Mouse (Mus musculus) intestine, embryonic 15.5 days (tissue): ENCODE data around the gene Ctcfl. TPM values are rescaled to one million over a fixed set of nuclear protein-coding genes. Genes with fewer than 3 reads are reported as not detected.

Source experiments
- ATAC-seq: fragments of 200-750 bp; cut with Nextera tagmentation; 2 replicates; pipeline ENCODE4 v1.8.0; 2017; ENCODE audit warnings: moderate TSS enrichment, moderate library complexity
- H3K27ac ChIP-seq: fragments of 300-500 bp; sonication (generic); 2 replicates; pipeline ENCODE4 v1.5.1; 2015; ENCODE audit warnings: mild to moderate bottlenecking, inconsistent platforms
- H3K27me3 ChIP-seq: fragments of 300-500 bp; sonication (generic); replicated peaks from 2 replicates; pipeline ENCODE4 v1.6.1; 2015; ENCODE audit warnings: inconsistent platforms
- H3K36me3 ChIP-seq: fragments of 300-500 bp; sonication (generic); 2 replicates; pipeline ENCODE4 v1.6.1; 2015; ENCODE audit warnings: inconsistent platforms
- H3K4me1 ChIP-seq: fragments of 300-500 bp; sonication (generic); replicated peaks from 2 replicates; pipeline ENCODE4 v1.6.1; 2015; ENCODE audit warnings: inconsistent platforms
- H3K4me2 ChIP-seq: fragments of 300-500 bp; sonication (generic); replicated peaks from 2 replicates; pipeline ENCODE4 v1.6.1; 2015; ENCODE audit warnings: mild to moderate bottlenecking, inconsistent platforms
- H3K4me3 ChIP-seq: fragments of 300-500 bp; sonication (generic); replicated peaks from 2 replicates; pipeline ENCODE4 v1.5.1; 2015; ENCODE audit warnings: inconsistent platforms
- H3K9ac ChIP-seq: fragments of 300-500 bp; sonication (generic); 2 replicates; pipeline ENCODE4 v1.6.1; 2015; ENCODE audit warnings: inconsistent platforms
- H3K9me3 ChIP-seq: fragments of 300-500 bp; sonication (generic); 2 replicates; pipeline ENCODE4 v1.6.1; 2016; ENCODE audit warnings: inconsistent platforms
- WGBS: fragments of 180-500 bp; shearing (Covaris S2); methylation state at CpG from one replicate; pipeline ENCODE4 v1.1.7; 2015; 5-methylcytosine and 5-hydroxymethylcytosine counted together
- polyA plus RNA-seq: library from polyadenylated mRNA; unstranded; fragments of >200 nt; fragmentation: Nextera tagmentation; extraction: Ambion mirVana; gene quantifications from 2 replicates; pipeline ENCODE4 v1.2.1, GENCODE M21; 2015

Gene Ctcfl
- polyA plus RNA-seq, 1 experiment from 2014 or later: 0.36 TPM

- H3K27me3 ChIP-seq: no peaks in the 10 kb centered on the region
- peaks cover 29% of the 10 kb centered on the region for H3K4me1 ChIP-seq
- no peak overlapping the region for H3K4me2 ChIP-seq
- no peak overlapping the region for H3K27ac ChIP-seq
- no peak for ATAC-seq
- H3K9ac ChIP-seq: no peak overlapping the region
- 93% methylated on average over 14 of the region's 14 CpGs for WGBS
- no peaks in the 10 kb centered on the region for H3K9me3 ChIP-seq
- no peaks in the 10 kb centered on the region for H3K36me3 ChIP-seq
- no peak overlapping the region for H3K4me3 ChIP-seq
These were observed 35.6 kb upstream of the Ctcfl start for GRCm38 (mm10) chr2:173154962-173155361.

GRCm38 (mm10) chr2:173154513-173154912 is 35.2 kb upstream of the Ctcfl start:
- no peak overlapping the region for H3K4me2 ChIP-seq
- ATAC-seq: no peak
- WGBS: 93% methylated on average over 13 of the region's 13 CpGs

GRCm38 (mm10) chr2:173153266-173153665 is 33.9 kb upstream of the Ctcfl start:
- Histone ChIP-seq H3K36me3 (no peaks in the 10 kb centered on the region), H3K27ac (peak overlapping the region; percentile 54; the same call in 1 of the 2 replicates), H3K9me3 (no peaks in the 10 kb centered on the region), H3K27me3 (no peaks in the 10 kb centered on the region), H3K9ac (no peak overlapping the region), H3K4me3 (0 out of 2 replicates have a peak overlapping the region, but pooled peaks have one; percentile 6), H3K4me1 (peaks cover 23% of the 10 kb centered on the region), H3K4me2 (peak overlapping the region; percentile 35)
- ATAC-seq: peak; percentile 5; the same call in 1 of the 2 replicates
- WGBS: 83% methylated on average over 10 of the region's 10 CpGs

More at GRCm38 (mm10) chr2:173154513-173154912, 35.2 kb upstream of the Ctcfl start:
- H3K9ac ChIP-seq: no peak overlapping the region
- no peaks in the 10 kb centered on the region for H3K36me3 ChIP-seq
- no peak overlapping the region for H3K27ac ChIP-seq
- H3K27me3 ChIP-seq: no peaks in the 10 kb centered on the region
- no peaks in the 10 kb centered on the region for H3K9me3 ChIP-seq
- no peak overlapping the region for H3K4me3 ChIP-seq
- peaks cover 24% of the 10 kb centered on the region for H3K4me1 ChIP-seq

- Histone ChIP-seq H3K4me3 (0 out of 2 replicates have a peak within 1 kb of the TSS, but pooled peaks have one; percentile 6), H3K27ac (peak within 1 kb of the TSS; percentile 60)
- 55% methylated on average over 13 of the region's 13 CpGs for WGBS
These were observed 33.3 kb upstream of the Ctcfl start, which contains the start of gene Pck1 for GRCm38 (mm10) chr2:173152436-173153151. Pck1 (plus strand) TSS chr2:173153048.

GRCm38 (mm10) chr2:173151784-173152284 is 32.5 kb upstream of the Ctcfl start:
- Histone ChIP-seq H3K9ac (no peak overlapping the region), H3K9me3 (no peaks in the 10 kb centered on the region), H3K36me3 (no peaks in the 10 kb centered on the region), H3K27ac (peak overlapping the region; percentile 60), H3K4me2 (no peak overlapping the region), H3K27me3 (no peaks in the 10 kb centered on the region), H3K4me3 (no peak overlapping the region), H3K4me1 (peaks cover 23% of the 10 kb centered on the region)
- WGBS: 83% methylated on average over 7 of the region's 7 CpGs
- peak; percentile 6; the same call in 1 of the 2 replicates for ATAC-seq

More at GRCm38 (mm10) chr2:173152436-173153151, 33.3 kb upstream of the Ctcfl start, which contains the start of gene Pck1:
- no peak within 1 kb of the TSS for H3K9ac ChIP-seq
- peak within 1 kb of the TSS; percentile 35 for H3K4me2 ChIP-seq
- H3K4me1 ChIP-seq: peaks cover 23% of the 10 kb centered on the region
- peak; percentile 94 for ATAC-seq
- no peaks in the 10 kb centered on the region for H3K27me3 ChIP-seq
- no peaks in the 10 kb centered on the region for H3K36me3 ChIP-seq
- H3K9me3 ChIP-seq: no peaks in the 10 kb centered on the region

- H3K27me3 ChIP-seq: no peaks in the 10 kb centered on the region
- H3K27ac ChIP-seq: peak overlapping the region; percentile 60
- no peaks in the 10 kb centered on the region for H3K9me3 ChIP-seq
- no peak for ATAC-seq
- peaks cover 23% of the 10 kb centered on the region for H3K4me1 ChIP-seq
- no peak overlapping the region for H3K9ac ChIP-seq
- H3K36me3 ChIP-seq: no peaks in the 10 kb centered on the region
- no peak overlapping the region for H3K4me2 ChIP-seq
- WGBS: 42% methylated on average over 5 of the region's 5 CpGs
- H3K4me3 ChIP-seq: no peak overlapping the region
These were observed 32.0 kb upstream of the Ctcfl start for GRCm38 (mm10) chr2:173151352-173151751.

- Histone ChIP-seq H3K27me3 (no peaks in the 10 kb centered on the region), H3K4me3 (no peak overlapping the region), H3K9ac (no peak overlapping the region), H3K4me2 (no peak overlapping the region), H3K36me3 (no peaks in the 10 kb centered on the region), H3K27ac (no peak overlapping the region), H3K4me1 (peaks cover 19% of the 10 kb centered on the region), H3K9me3 (no peaks in the 10 kb centered on the region)
- WGBS: 78% methylated on average over 5 of the region's 5 CpGs
- no peak for ATAC-seq
These were observed 28.7 kb upstream of the Ctcfl start for GRCm38 (mm10) chr2:173148001-173148400.

- no peak overlapping the region for H3K4me2 ChIP-seq
- H3K9me3 ChIP-seq: no peaks in the 10 kb centered on the region
- no peaks in the 10 kb centered on the region for H3K27me3 ChIP-seq
- H3K4me1 ChIP-seq: peaks cover 7% of the 10 kb centered on the region
- 54% methylated on average over 6 of the region's 6 CpGs for WGBS
- ATAC-seq: no peak
- H3K36me3 ChIP-seq: no peaks in the 10 kb centered on the region
- H3K27ac ChIP-seq: no peak overlapping the region
- no peak overlapping the region for H3K9ac ChIP-seq
- H3K4me3 ChIP-seq: no peak overlapping the region
These were observed 27.4 kb upstream of the Ctcfl start for GRCm38 (mm10) chr2:173146728-173147127.

- WGBS: 67% methylated on average over 3 of the region's 3 CpGs
- Histone ChIP-seq H3K4me2 (no peak overlapping the region), H3K9me3 (no peaks in the 10 kb centered on the region), H3K9ac (no peak overlapping the region), H3K27me3 (no peaks in the 10 kb centered on the region), H3K36me3 (no peaks in the 10 kb centered on the region), H3K4me3 (no peak overlapping the region), H3K4me1 (0 out of 2 replicates have a peak, but pooled peaks cover 2% of the 10 kb centered on the region), H3K27ac (no peak overlapping the region)
- ATAC-seq: no peak
These were observed 26.5 kb upstream of the Ctcfl start for GRCm38 (mm10) chr2:173145808-173146207.

- Histone ChIP-seq H3K4me2 (no peak overlapping the region), H3K27ac (no peak overlapping the region), H3K36me3 (no peaks in the 10 kb centered on the region), H3K9ac (no peak overlapping the region), H3K9me3 (no peaks in the 10 kb centered on the region), H3K4me1 (no peaks in the 10 kb centered on the region), H3K4me3 (no peak overlapping the region), H3K27me3 (no peaks in the 10 kb centered on the region)
- 56% methylated on average over 11 of the region's 11 CpGs for WGBS
- no peak for ATAC-seq
These were observed 24.3 kb upstream of the Ctcfl start for GRCm38 (mm10) chr2:173143611-173144010.

- no peak for ATAC-seq
- 56% methylated on average over 15 of the region's 15 CpGs for WGBS
- no peaks in the 10 kb centered on the region for H3K9me3 ChIP-seq
- H3K27ac ChIP-seq: no peak overlapping the region
- no peaks in the 10 kb centered on the region for H3K4me1 ChIP-seq
- H3K27me3 ChIP-seq: no peaks in the 10 kb centered on the region
- no peak overlapping the region for H3K4me2 ChIP-seq
- no peaks in the 10 kb centered on the region for H3K36me3 ChIP-seq
- no peak overlapping the region for H3K9ac ChIP-seq
- no peak overlapping the region for H3K4me3 ChIP-seq
These were observed 19.3 kb upstream of the Ctcfl start for GRCm38 (mm10) chr2:173138323-173139239.

GRCm38 (mm10) chr2:173134695-173135094 is 15.4 kb upstream of the Ctcfl start:
- no peak overlapping the region for H3K9ac ChIP-seq
- no peaks in the 10 kb centered on the region for H3K9me3 ChIP-seq
- WGBS: 46% methylated on average over 9 of the region's 9 CpGs
- H3K27ac ChIP-seq: no peak overlapping the region
- H3K27me3 ChIP-seq: no peaks in the 10 kb centered on the region
- H3K4me1 ChIP-seq: no peaks in the 10 kb centered on the region
- no peak for ATAC-seq
- H3K4me3 ChIP-seq: no peak overlapping the region
- H3K4me2 ChIP-seq: no peak overlapping the region
- no peaks in the 10 kb centered on the region for H3K36me3 ChIP-seq
